Mouse (Mus musculus): ENCODE data around the gene Dpp7. TPM values are rescaled to one million over a fixed set of nuclear protein-coding genes. Genes with fewer than 3 reads are reported as not detected.

Gene Dpp7
- polyA plus RNA-seq, 1 experiment, result 32.9 TPM

GRCm38 (mm10) chr2:25396597-25396983 lies 40.4 kb upstream of the Dpp7 start:
- TF ChIP-seq POLR2A (IDR thresholded peaks at IDR 0.05; ENCODE audit: low read depth, low read length), result no peak
- TF ChIP-seq CTCF (IDR thresholded peaks at IDR 0.05; ENCODE audit: borderline replicate concordance, insufficient read depth, low read length), result no peak
- H3K4me3 ChIP-seq (ENCODE audit: insufficient read depth, low read length), result no peak overlapping the region
- H3K4me1 ChIP-seq (ENCODE audit: control insufficient read depth, insufficient read depth, low read length), result peaks cover 9% of the 10 kb centered on the region

GRCm38 (mm10) chr2:25395721-25396596 lies 39.8 kb upstream of the Dpp7 start, which contains the start of gene Entpd2:
TSS of gene Entpd2 (plus strand) at chr2:25395874.
- peak within 1 kb of the TSS; percentile 13; the same call in 1 of the 2 replicates for H3K4me3 ChIP-seq (ENCODE audit: insufficient read depth, low read length)

More at GRCm38 (mm10) chr2:25396597-25396983, 40.4 kb upstream of the Dpp7 start:
- no peak overlapping the region for H3K27ac ChIP-seq (ENCODE audit: insufficient read depth, low read length)

GRCm38 (mm10) chr2:25394281-25395221 lies 38.4 kb upstream of the Dpp7 start:
- Histone ChIP-seq H3K27ac (ENCODE audit: insufficient read depth, low read length) (no peak overlapping the region), H3K4me1 (ENCODE audit: control insufficient read depth, insufficient read depth, low read length) (peaks cover 9% of the 10 kb centered on the region), H3K4me3 (ENCODE audit: insufficient read depth, low read length) (no peak overlapping the region)
- TF ChIP-seq CTCF (IDR thresholded peaks at IDR 0.05; ENCODE audit: borderline replicate concordance, insufficient read depth, low read length) (no peak), POLR2A (IDR thresholded peaks at IDR 0.05; ENCODE audit: low read depth, low read length) (no peak)

More at GRCm38 (mm10) chr2:25395721-25396596, 39.8 kb upstream of the Dpp7 start, which contains the start of gene Entpd2:
- TF ChIP-seq CTCF (IDR thresholded peaks at IDR 0.05; ENCODE audit: borderline replicate concordance, insufficient read depth, low read length) (no peak), POLR2A (IDR thresholded peaks at IDR 0.05; ENCODE audit: low read depth, low read length) (no peak)
- Histone ChIP-seq H3K4me1 (ENCODE audit: control insufficient read depth, insufficient read depth, low read length) (peaks cover 9% of the 10 kb centered on the region), H3K27ac (ENCODE audit: insufficient read depth, low read length) (no peak within 1 kb of the TSS)

- Histone ChIP-seq H3K4me1 (ENCODE audit: control insufficient read depth, insufficient read depth, low read length) (peaks cover 9% of the 10 kb centered on the region), H3K27ac (ENCODE audit: insufficient read depth, low read length) (no peak overlapping the region), H3K4me3 (ENCODE audit: insufficient read depth, low read length) (no peak overlapping the region)
- TF ChIP-seq POLR2A (IDR thresholded peaks at IDR 0.05; ENCODE audit: low read depth, low read length), result no peak
- TF ChIP-seq CTCF (IDR thresholded peaks at IDR 0.05; ENCODE audit: borderline replicate concordance, insufficient read depth, low read length), result no peak
These were observed 35.1 kb upstream of the Dpp7 start for GRCm38 (mm10) chr2:25391266-25391665.

GRCm38 (mm10) chr2:25384492-25384891 lies 28.3 kb upstream of the Dpp7 start:
- H3K4me3 ChIP-seq (ENCODE audit: insufficient read depth, low read length), result no peak overlapping the region
- H3K27ac ChIP-seq (ENCODE audit: insufficient read depth, low read length), result no peak overlapping the region
- TF ChIP-seq CTCF (IDR thresholded peaks at IDR 0.05; ENCODE audit: borderline replicate concordance, insufficient read depth, low read length), result no peak
- TF ChIP-seq POLR2A (IDR thresholded peaks at IDR 0.05; ENCODE audit: low read depth, low read length), result no peak

GRCm38 (mm10) chr2:25376589-25376988 lies 20.4 kb upstream of the Dpp7 start:
- Histone ChIP-seq H3K4me1 (ENCODE audit: control insufficient read depth, insufficient read depth, low read length) (no peaks in the 10 kb centered on the region), H3K4me3 (ENCODE audit: insufficient read depth, low read length) (no peak overlapping the region), H3K27ac (ENCODE audit: insufficient read depth, low read length) (no peak overlapping the region)
- TF ChIP-seq CTCF (IDR thresholded peaks at IDR 0.05; ENCODE audit: borderline replicate concordance, insufficient read depth, low read length) (peak; percentile 10; the same call in 1 of the 2 replicates), POLR2A (IDR thresholded peaks at IDR 0.05; ENCODE audit: low read depth, low read length) (no peak)

More at GRCm38 (mm10) chr2:25384492-25384891, 28.3 kb upstream of the Dpp7 start:
- H3K4me1 ChIP-seq (ENCODE audit: control insufficient read depth, insufficient read depth, low read length), result no peaks in the 10 kb centered on the region

GRCm38 (mm10) chr2:25373431-25373830 lies 17.3 kb upstream of the Dpp7 start:
- no peaks in the 10 kb centered on the region for H3K4me1 ChIP-seq (ENCODE audit: control insufficient read depth, insufficient read depth, low read length)
- peak overlapping the region; percentile 73 for H3K4me3 ChIP-seq (ENCODE audit: insufficient read depth, low read length)
- TF ChIP-seq POLR2A (IDR thresholded peaks at IDR 0.05; ENCODE audit: low read depth, low read length), result no peak
- no peak for TF ChIP-seq CTCF (IDR thresholded peaks at IDR 0.05; ENCODE audit: borderline replicate concordance, insufficient read depth, low read length)
- H3K27ac ChIP-seq (ENCODE audit: insufficient read depth, low read length), result no peak overlapping the region

- no peak for TF ChIP-seq CTCF (IDR thresholded peaks at IDR 0.05; ENCODE audit: borderline replicate concordance, insufficient read depth, low read length)
- no peak for TF ChIP-seq POLR2A (IDR thresholded peaks at IDR 0.05; ENCODE audit: low read depth, low read length)
- peak overlapping the region; percentile 73 for H3K4me3 ChIP-seq (ENCODE audit: insufficient read depth, low read length)
- H3K27ac ChIP-seq (ENCODE audit: insufficient read depth, low read length), result no peak overlapping the region
- no peaks in the 10 kb centered on the region for H3K4me1 ChIP-seq (ENCODE audit: control insufficient read depth, insufficient read depth, low read length)
These were observed 16.7 kb upstream of the Dpp7 start for GRCm38 (mm10) chr2:25372644-25373391.
